Mouse (Mus musculus) limb, embryonic 14.5 days (tissue): ENCODE measurements around the gene 3110082J24Rik. TPM values are rescaled to one million over a fixed set of nuclear protein-coding genes. Genes with fewer than 3 reads are reported as not detected.

ENCODE experiments used
- ATAC-seq: fragments of 200-750 bp; cut with Nextera tagmentation; 2 replicates; pipeline ENCODE4 v1.8.0; 2017; ENCODE audit warnings: low read depth, moderate number of reproducible peaks, moderate TSS enrichment; ENCODE audit not compliant: low FRiP score
- DNase-seq: peaks from one replicate; pipeline ENCODE4 v3.0.0-alpha.2; 2015; ENCODE audit warnings: low spot score
- H3K27ac ChIP-seq: fragments of 300-500 bp; sonication (generic); replicated peaks from 2 replicates; pipeline ENCODE4 v1.5.1; 2014; ENCODE audit warnings: low read depth, mild to moderate bottlenecking, low read length, moderate library complexity, mixed read lengths
- H3K27me3 ChIP-seq: fragments of 300-500 bp; sonication (generic); 2 replicates; pipeline ENCODE4 v1.6.1; 2014; ENCODE audit warnings: low read length, mixed read lengths; ENCODE audit not compliant: control insufficient read depth, insufficient read depth
- H3K36me3 ChIP-seq: fragments of 300-500 bp; sonication (generic); 2 replicates; pipeline ENCODE4 v1.6.1; 2014; ENCODE audit warnings: mild to moderate bottlenecking, low read length, moderate library complexity, mixed read lengths; ENCODE audit not compliant: control insufficient read depth, insufficient read depth
- H3K4me1 ChIP-seq: fragments of 300-500 bp; sonication (generic); 2 replicates; pipeline ENCODE4 v1.6.1; 2014; ENCODE audit warnings: antibody characterized with exemption, low read length, mixed read lengths; ENCODE audit not compliant: control insufficient read depth, insufficient read depth
- H3K4me2 ChIP-seq: fragments of 300-500 bp; sonication (generic); replicated peaks from 2 replicates; pipeline ENCODE4 v1.6.1; 2014; ENCODE audit warnings: low read depth, mild to moderate bottlenecking, low read length, moderate library complexity; ENCODE audit not compliant: severe bottlenecking
- H3K4me3 ChIP-seq: fragments of 300-500 bp; sonication (generic); replicated peaks from 2 replicates; pipeline ENCODE4 v1.5.1; 2014; ENCODE audit warnings: low read length
- H3K9ac ChIP-seq: fragments of 300-500 bp; sonication (generic); 2 replicates; pipeline ENCODE4 v1.6.1; 2014; ENCODE audit warnings: mild to moderate bottlenecking, low read depth, low read length, moderate library complexity; ENCODE audit not compliant: severe bottlenecking
- H3K9me3 ChIP-seq: fragments of 300-500 bp; sonication (generic); 2 replicates; pipeline ENCODE4 v1.6.1; 2016; ENCODE audit warnings: low read length; ENCODE audit not compliant: control insufficient read depth
- POLR2A ChIP-seq: fragments of 200-500 bp; IDR thresholded peaks from 2 replicates; pipeline ENCODE4 v1.8.0; 2012; ENCODE audit warnings: inconsistent platforms, mild to moderate bottlenecking, moderate library complexity, borderline replicate concordance; ENCODE audit not compliant: insufficient read depth, insufficient read length; ENCODE audit errors: extremely low read depth
- WGBS: fragments of 180-500 bp; shearing (Covaris S2); extraction: QIAGEN DNeasy Blood & Tissue Kit; methylation state at CpG from one replicate; pipeline ENCODE4 v1.1.7; 2014; 5-methylcytosine and 5-hydroxymethylcytosine counted together
- polyA plus RNA-seq, 2 experiments: library from polyadenylated mRNA; depleted of rRNA in 1 of 2; stranded (reverse) in 1 of 2; unstranded in 1 of 2; fragments of >200 nt; fragmentation: Nextera tagmentation in 1 of 2; extraction: Ambion mirVana in 1 of 2; gene quantifications; 2 replicates each; pipeline versions ENCODE4 v1.2.1 to v1.2.3; 2012 to 2014

3110082J24Rik gene
- polyA plus RNA-seq, 2 experiments = not detected

DNA sequence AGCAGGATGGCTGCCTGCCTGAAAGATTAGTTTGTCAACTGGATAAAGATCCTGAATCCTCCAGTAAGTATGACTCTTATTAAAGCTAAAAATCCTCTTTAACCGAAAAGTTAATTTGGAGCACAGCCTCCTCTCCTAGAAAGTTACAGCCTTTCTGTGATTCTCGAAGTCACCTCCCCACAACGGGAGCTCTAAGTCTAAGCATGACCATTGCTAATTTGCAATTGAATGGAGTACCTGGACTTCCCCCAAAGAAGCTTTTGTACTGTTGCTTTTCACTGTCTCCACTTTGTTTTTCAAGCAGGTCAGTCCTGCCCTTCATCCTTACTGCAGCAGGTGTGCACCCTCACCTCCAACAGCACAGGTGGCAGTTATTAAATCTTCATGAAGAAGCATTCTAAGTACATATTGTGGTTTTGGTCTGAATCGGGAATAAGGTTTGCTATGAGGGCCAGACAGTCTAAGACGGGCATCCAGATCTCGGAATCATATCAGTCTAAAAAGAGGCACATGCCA is 47.6 kb downstream of the 3110082J24Rik start:
- 88% methylated on average over 6 of the region's 6 CpGs for WGBS
- Histone ChIP-seq H3K4me2 (no peak overlapping the region), H3K27me3 (no peaks in the 10 kb centered on the region), H3K36me3 (peaks cover 31% of the 10 kb centered on the region), H3K4me1 (no peaks in the 10 kb centered on the region), H3K27ac (no peak overlapping the region), H3K4me3 (no peak overlapping the region), H3K9ac (no peak overlapping the region), H3K9me3 (no peaks in the 10 kb centered on the region)
- DNase-seq (no peak), ATAC-seq (no peak)
- TF ChIP-seq POLR2A = no peak

Other genes starting within 250 kb of the 3110082J24Rik start
- 0.10 and 0.18 TPM in 2 replicates for gene Il6, start 93.0 kb downstream of the 3110082J24Rik start, polyA plus RNA-seq (2012; rRNA removed)
- gene Il6, start 93.0 kb downstream of the 3110082J24Rik start, polyA plus RNA-seq (2014; fragmentation: Nextera tagmentation; extraction: Ambion mirVana) = 0.44 and 0.80 TPM in 2 replicates
- gene Tyms, start 32.5 kb downstream of the 3110082J24Rik start, polyA plus RNA-seq (2012; rRNA removed) = 126 and 166 TPM in 2 replicates
- 229 and 250 TPM in 2 replicates for gene Tyms, start 32.5 kb downstream of the 3110082J24Rik start, polyA plus RNA-seq (2014; fragmentation: Nextera tagmentation; extraction: Ambion mirVana)
- 1.2 and 1.6 TPM in 2 replicates for gene Garem2, start 925 bp downstream of the 3110082J24Rik start, polyA plus RNA-seq (2012; rRNA removed)
- 0.56 and 0.97 TPM in 2 replicates for gene Garem2, start 925 bp downstream of the 3110082J24Rik start, polyA plus RNA-seq (2014; fragmentation: Nextera tagmentation; extraction: Ambion mirVana)
- gene Hadha, start 49.1 kb upstream of the 3110082J24Rik start, polyA plus RNA-seq (2012; rRNA removed) = 63.8 and 84.0 TPM in 2 replicates
- gene Hadha, start 49.1 kb upstream of the 3110082J24Rik start, polyA plus RNA-seq (2014; fragmentation: Nextera tagmentation; extraction: Ambion mirVana) = 123 and 124 TPM in 2 replicates
- 73.4 and 74.3 TPM in 2 replicates for gene Hadhb, start 49.2 kb upstream of the 3110082J24Rik start, polyA plus RNA-seq (2012; rRNA removed)
- 128 and 132 TPM in 2 replicates for gene Hadhb, start 49.2 kb upstream of the 3110082J24Rik start, polyA plus RNA-seq (2014; fragmentation: Nextera tagmentation; extraction: Ambion mirVana)
- 0.14 and 0.24 TPM in 2 replicates for gene Adgrf3, start 99.6 kb upstream of the 3110082J24Rik start, polyA plus RNA-seq (2012; rRNA removed)
- gene Adgrf3, start 99.6 kb upstream of the 3110082J24Rik start, polyA plus RNA-seq (2014; fragmentation: Nextera tagmentation; extraction: Ambion mirVana) = 0.22 TPM in 1 of 2 replicates, not detected in the other
- 34.3 and 48.3 TPM in 2 replicates for gene Selenoi, start 126.5 kb upstream of the 3110082J24Rik start, polyA plus RNA-seq (2012; rRNA removed)
- 20.0 and 21.7 TPM in 2 replicates for gene Selenoi, start 126.5 kb upstream of the 3110082J24Rik start, polyA plus RNA-seq (2014; fragmentation: Nextera tagmentation; extraction: Ambion mirVana)
- 0.15 and 0.50 TPM in 2 replicates for gene Drc1, start 175.3 kb upstream of the 3110082J24Rik start, polyA plus RNA-seq (2012; rRNA removed)
- gene Drc1, start 175.3 kb upstream of the 3110082J24Rik start, polyA plus RNA-seq (2014; fragmentation: Nextera tagmentation; extraction: Ambion mirVana) = 0.14 and 0.41 TPM in 2 replicates